Mouse (Mus musculus) lung, postnatal 4 days (tissue): ENCODE results near the gene Prss1.
"Not testable (repeated sequence)": the region's sequence is repeated elsewhere in the genome, so short reads cannot be mapped to it uniquely, and the experiment has no call there.

Source experiments
- DNase-seq, 2 experiments: peaks; one replicate each; pipeline ENCODE4 v3.0.0; 2021

Gene Prss1

DNA sequence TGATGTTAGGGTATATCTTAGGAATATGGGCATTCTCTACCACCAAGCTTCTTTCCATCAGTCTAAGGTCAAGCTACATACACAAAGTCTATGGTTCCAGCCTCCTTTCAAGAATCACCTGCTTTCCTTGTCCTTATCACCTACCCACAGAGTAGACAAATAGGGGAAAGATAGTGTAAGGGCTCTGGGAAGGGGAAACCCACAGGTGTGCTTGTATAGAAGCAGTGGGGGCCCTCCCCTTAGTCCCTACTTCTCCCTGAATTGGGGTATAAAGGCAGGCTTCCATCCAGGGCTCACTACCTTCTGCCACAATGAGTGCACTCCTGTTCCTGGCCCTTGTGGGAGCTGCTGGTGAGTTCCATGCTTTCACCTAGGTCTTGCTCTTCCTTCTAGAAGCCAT is at the start of gene Prss1:
Gene Prss1, plus strand, starts transcription at position 301 of the 400 bp plus-strand sequence.
- not testable (repeated sequence) for DNase-seq

DNA sequence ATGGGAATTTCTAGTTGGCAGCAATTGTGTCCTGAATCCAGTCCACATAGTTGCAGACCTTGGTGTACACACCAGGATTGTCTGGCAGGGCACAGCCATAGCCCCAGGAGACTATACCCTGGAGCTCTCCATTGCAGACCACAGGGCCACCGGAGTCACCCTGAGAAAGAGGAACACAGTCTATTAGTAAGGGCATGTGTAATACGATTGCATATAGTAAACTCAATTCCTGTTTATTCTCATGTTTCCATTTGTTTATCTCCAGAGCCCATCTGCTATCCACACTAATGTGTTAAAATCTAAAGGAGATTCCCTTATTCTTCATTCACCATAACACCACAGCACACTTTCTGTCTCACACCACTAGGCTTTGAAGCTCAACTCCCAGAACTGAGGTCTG is 16.5 kb upstream of the Prss1 start:
- DNase-seq: not testable (repeated sequence)

DNA sequence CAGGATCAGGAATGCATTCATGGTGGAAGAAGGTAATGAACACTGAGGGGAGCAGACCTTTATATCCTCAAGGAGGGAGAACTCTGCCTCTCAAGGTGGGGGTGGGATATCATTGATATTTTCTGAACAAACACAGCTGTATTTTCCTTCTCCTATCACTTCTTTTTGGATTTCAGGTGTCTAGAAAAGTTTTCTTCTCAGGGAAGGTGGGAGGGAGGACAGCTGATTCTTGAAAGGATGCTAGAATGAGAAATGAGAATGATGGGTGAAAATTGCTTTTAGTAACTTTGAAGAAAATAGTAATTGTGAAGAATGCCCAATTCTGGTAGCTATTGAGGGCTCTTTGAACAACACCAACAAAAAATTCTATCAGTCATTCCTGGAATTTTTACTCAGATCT is 12.7 kb upstream of the Prss1 start, which contains the start of gene Gm10334:
Gene Gm10334, minus strand, starts transcription at position 101 of the 400 bp plus-strand sequence.
- DNase-seq: not testable (repeated sequence)

DNA sequence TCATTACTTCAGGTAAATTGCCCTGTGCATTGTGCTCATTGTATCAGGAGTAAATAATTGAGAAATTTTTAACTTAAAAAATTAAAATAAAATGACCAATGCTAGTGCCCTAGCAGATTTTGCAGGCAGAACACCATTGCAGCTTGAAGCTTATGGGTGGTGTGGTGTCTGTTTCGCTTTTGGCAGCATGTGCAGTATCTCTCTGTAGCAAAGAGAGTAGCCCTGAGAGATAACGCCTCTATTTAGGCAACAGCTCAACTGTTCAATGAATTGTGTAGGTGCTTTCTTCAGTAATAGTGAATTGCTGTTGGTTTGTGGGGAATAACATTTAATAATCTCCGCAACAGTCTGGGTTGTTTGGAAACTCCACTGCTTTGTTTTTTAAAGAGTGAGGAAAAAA is 40.6 kb downstream of the Prss1 start:
- DNase-seq: no peak

DNA sequence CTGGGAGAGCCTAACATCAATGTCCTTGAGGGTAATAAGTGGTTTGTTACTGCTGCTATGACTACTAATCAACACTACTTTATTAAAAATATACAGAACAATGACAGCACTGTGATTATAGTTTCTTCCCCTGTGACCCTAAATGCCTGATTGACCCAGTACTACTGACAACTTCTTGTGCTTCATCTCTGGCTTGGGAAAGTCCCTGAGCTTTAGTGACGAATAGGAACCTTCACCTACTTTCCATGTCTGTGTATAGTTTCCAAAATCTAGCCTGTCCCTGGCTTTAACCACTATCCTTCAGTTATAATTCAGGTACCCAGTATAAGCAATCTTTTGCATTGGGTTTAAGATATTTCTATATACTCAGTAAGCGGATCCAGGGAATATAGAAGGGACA is 46.2 kb downstream of the Prss1 start:
- no peak for DNase-seq

DNA sequence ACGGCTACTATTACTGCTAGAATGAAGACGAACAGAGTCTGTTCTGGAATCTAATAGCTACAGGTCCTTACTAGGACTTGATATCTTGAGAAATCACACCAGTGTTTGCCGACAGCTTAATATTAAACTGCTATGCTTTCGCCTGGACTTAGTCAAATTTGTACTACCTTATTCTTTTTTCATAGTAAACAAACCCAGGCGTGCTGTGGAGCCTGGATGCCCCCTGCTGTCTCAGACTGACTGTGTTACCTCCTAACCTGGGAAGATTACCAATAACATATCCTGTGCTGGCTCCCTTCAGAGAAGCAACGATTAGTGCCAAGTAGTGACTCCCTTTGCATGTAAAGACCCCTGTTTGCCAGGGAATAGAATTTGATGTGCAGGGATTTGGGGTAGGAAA is 46.6 kb downstream of the Prss1 start:
- no peak for DNase-seq
